Mouse (Mus musculus) cortical plate, adult 2 months (tissue): ENCODE results near the gene Slc37a4.
"Not testable (repeated sequence)": the region's sequence is repeated elsewhere in the genome, so short reads cannot be mapped to it uniquely, and the experiment has no call there.

ENCODE experiments used
- CTCF ChIP-seq: fragments of 200-500 bp; IDR thresholded peaks from 2 replicates; pipeline ENCODE4 v1.5.1; 2011; ENCODE audit warnings: mild to moderate bottlenecking, control low read depth, low read length; ENCODE audit not compliant: insufficient read depth; ENCODE audit errors: extremely low read depth
- POLR2A ChIP-seq: fragments of 200-500 bp; IDR thresholded peaks from 2 replicates; pipeline ENCODE4 v1.6.1; 2011; ENCODE audit warnings: mild to moderate bottlenecking, low read length, control low read depth; ENCODE audit not compliant: insufficient read depth; ENCODE audit errors: extremely low read depth

- not testable (repeated sequence) for TF ChIP-seq CTCF, POLR2A
These were observed 19.3 kb upstream of the Slc37a4 start for GRCm38 (mm10) chr9:44377335-44377734.
